Mouse (Mus musculus) thymus, postnatal 25 days (tissue): Measurements from ENCODE around the gene Brd1.
"Not testable (repeated sequence)": the region's sequence is repeated elsewhere in the genome, so short reads cannot be mapped to it uniquely, and the experiment has no call there.

ENCODE experiments used
- DNase-seq: peaks from one replicate; pipeline ENCODE4 v3.0.0; 2022

Brd1 gene

DNA sequence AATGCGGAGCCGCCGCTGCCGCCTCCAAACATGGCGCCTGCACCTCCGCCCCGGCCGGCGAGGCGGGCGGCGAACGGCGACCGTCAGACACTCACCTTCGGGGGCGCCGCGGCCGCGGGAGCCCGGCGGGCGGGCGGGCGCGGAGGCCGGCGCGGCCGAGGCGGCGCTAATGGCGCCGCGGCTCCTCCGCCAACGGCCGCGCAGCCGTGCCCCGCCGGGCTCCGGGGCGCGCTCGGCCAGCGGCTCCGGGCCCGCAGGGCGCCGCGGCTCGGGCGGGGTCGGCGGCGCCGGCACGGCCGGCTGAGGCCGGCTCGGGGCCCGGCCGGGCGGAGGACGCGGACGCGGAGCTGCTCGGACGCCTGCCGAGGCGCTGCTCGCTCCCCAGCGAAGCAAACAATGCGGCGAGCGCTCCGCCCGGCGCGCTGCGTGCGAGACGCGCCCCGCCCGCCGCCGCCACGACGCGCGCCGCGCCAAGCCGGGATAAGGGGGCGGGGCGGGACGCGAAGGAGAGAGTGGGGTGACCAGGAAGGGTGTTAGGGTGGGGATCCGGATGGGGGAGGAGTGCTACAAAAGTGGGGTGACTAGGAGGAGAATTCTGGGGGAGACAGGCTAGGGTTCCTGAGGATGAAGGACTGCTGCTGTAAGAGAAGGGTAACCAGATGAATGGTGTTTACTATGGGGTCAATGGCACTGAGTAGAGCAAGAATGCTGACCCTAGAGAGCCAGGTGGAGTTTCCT, at the start of gene Brd1:
Gene Brd1, minus strand, starts transcription at position 400 of the 738 bp plus-strand sequence.
- peak; percentile 88 for DNase-seq

DNA sequence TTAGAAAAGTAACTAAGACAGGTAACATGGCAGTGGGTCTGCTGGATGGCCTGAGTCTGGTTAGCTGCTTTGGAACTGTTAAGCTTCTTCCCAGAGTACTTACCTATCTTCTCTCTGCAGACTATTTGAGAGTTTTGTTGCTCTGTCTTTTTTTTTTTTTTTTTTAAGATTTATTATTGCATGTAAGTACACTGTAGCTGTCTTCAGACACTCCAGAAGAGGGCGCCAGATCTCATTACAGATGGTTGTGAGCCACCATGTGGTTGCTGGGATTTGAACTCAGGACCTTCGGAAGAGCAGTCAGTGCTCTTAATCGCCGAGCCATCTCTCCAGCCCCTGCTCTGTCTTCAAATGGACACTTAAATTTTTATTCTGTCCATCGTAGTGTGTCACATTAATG, 40.6 kb upstream of the Brd1 start:
- not testable (repeated sequence) for DNase-seq

DNA sequence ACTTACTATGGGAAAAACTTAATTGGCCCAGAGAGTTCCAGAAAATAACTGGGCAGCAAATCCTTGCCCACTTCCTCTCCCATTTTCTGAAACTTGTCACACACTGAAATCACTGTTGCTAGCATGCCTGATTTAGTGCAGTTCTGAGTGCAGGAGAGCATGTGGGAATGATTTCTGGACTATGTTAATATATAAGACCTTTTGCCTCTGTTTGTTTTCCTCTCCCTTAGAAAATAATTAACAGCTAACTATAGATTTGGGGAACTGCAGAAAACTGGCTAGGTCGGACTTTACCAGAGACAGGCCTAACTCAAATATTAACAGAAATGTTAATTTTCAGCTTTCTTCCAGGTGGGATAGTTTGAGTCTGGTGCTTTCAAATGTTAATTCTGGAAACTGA, 34.5 kb upstream of the Brd1 start:
- DNase-seq = no peak

DNA sequence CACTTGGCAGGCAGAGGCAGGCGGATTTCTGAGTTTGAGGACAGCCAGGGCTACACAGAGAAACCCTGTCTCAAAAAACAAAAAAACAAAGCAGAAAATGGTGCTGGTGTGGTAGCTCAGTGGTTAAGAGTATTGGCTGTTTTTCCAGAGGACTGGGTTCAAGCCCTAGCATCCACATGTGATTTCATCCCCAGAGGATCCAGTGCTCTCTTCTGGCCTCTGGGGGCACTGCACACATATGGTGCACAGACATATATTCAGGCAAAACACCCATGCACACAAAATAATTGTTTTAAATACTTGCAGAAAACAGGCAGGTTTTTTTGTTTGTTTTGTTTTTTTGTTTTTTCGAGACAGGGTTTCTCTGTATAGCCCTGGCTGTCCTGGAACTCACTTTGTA, 32.1 kb upstream of the Brd1 start:
- DNase-seq = peak; percentile 19

DNA sequence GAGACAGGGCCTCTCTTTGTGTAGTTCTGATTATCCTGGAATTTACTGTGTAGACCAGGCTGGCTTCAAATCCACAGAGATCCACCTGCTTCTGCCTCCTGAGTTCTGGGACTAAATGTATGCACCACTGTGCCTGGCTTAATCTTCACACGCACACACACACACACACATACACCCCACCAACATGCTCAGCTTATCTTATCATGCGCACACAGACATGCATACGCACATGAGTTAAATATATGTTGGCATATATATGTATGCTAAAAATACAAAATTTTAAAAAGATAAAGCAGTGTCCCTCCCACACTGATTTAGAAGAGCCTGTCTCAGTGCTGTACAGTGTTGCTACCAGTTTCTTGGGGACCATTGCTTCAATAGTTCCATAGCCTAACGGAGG, 27.5 kb upstream of the Brd1 start:
- DNase-seq = no peak

DNA sequence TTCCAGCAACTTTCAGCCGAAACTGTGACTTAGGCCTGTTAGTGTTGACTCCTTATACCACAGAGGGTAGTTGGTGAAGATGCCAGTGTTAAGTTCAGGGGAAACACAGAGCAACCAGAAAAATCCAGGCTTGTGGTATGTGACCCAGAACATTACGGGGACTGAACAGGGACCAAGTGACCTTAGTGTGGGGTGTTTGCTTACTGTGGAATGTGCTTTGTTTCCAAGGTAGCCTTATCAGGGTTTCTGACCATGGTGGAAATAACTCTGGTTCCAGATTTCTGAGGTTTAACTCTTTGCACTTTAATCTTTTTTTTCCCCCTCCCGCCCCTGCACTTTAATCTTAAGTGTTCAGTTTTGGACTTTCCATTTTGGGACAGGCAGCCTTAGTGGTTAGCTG, 24.0 kb upstream of the Brd1 start:
- no peak for DNase-seq

DNA sequence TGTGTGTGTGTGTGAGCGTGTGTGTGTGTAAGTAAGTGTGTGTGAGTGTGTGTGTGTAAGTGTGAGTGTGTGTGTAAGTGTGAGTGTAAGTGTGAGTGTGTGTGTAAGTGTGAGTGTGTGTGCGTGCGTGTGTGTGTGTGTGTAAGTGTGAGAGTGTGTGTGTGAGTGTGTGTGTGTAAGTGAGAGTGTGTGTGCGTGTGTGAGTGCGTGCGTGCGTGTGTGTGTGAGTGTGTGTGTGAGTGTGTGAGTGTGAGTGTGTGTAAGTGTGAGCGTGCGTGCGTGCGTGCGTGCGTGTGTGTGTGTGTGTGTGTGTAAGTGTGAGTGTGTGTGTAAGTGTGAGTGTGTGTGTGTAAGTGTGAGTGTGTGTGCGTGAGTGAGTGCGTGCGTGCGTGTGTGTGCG, 21.7 kb upstream of the Brd1 start:
- DNase-seq = no peak

DNA sequence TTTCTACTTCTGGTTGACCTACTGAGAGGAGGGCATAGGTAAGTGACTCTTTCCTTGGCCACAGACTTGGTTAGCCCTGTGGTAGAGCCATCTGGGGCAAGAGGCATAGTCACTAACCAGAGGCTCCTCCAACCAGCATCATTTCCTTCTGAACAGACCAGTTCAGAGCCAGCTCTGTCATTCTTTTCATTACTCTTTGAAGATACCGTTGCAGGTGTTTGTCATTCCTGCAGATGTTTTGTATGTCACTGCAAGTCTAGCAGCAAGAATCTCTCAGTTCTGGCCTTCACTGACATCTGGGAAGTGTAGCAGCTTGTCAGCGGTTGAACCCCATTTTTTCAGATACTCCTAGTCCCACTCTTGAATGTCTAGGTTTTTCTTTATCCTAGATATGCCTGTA, 20.9 kb upstream of the Brd1 start:
- DNase-seq = peak; percentile 51

DNA sequence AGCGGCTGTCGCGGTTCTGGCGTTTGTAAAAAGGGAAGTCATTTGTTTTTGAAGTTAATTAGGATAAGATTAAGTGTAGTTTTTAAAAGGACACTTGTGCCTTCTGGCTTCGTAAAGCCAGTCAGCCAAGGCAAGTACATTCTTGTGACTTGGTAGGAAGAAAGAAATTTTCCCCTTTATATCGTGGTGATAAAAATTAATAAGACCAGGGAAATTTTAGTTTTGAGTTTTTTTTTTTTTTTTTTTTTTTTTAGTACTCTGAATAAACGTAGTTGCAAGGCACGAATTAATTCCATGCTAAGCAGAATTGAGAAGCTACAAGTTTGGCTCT, 18.3 kb upstream of the Brd1 start:
- DNase-seq = no peak

DNA sequence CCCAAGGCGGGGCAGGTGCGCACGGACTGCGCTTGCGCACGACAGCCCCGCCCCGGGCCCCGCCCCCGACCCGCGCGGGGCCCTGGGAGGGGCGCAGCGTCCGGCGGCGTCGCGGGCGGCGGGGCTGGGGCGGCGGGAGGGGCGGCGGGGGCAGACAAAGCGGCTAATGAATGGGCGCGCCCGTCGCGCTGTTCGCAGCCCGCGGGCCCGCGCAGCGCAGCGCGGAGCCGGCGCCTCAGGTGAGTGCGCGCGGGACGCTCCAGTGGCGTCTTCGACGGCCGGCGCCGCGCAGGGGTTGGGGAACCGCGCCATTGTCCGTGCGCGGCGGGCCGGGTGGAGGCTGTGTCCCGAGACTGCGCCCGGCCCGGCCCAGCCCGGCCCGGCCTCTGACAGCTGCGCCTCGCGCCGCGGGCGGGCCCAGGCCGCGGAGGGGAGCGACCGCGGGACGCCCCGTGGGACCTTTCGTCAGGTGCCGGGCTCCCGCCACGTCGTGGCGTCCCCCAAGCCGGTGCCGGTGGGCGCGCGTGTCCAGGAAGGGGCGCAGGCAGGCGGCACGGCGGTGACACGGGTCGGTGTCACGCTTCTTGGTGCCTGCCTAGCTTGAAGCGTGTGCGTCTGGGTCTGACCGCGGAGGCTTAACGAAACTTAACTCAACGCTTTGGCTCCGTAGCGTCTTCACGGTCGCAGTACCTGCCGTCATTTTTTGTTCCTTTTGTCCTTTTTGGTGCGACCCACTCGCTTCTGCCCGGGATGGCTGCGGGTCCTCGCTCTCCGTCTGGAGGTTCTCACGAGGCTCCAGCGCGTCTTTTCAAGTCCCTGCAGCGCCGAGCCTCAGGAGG, 17.8 kb upstream of the Brd1 start, which contains the start of gene Zbed4:
Gene Zbed4, plus strand, starts transcription at position 97 of the 839 bp plus-strand sequence.
- peak; percentile 69 for DNase-seq

DNA sequence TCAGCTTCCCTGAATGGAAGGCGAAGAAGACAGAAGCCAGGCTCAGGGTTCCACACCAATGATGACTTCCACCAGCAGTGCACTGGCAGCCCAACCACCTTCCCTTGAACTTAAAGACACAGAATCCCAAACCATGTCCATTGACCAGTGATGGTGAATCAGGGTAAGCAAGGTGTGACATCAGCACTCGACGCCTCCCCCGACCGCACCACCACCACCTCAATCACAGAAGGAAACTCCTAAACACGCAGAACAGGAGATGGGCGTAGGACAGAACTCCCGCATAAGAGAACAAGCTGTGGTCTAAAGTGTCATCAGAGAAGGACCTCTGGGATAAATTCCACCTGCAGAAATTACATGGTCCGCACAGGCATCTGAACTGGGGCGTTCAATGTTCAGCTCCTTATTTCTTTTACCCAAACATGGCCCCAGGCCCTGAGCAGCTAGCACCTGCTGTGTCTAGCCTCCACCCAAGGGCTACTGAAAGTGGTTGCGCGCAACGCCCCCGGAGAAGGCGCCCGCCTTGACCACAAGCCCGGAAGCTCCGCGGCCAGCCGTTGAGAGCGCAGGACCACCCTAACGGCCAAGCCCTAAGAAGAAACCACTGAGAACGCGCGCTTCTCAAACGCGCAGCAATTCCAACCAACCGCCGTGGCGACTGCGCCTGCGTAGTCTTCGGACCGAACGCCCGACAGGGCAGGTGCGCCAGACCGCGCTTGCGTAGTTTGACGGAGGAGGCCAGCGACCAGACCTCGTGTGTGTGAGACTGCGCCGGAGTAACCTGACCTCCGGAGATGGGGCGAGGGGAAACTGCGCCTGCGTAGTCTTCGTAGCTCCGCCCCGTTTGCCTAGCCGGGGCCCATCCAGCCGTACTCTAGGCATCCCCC, 16.9 kb upstream of the Brd1 start:
- DNase-seq = peak; percentile 99

DNA sequence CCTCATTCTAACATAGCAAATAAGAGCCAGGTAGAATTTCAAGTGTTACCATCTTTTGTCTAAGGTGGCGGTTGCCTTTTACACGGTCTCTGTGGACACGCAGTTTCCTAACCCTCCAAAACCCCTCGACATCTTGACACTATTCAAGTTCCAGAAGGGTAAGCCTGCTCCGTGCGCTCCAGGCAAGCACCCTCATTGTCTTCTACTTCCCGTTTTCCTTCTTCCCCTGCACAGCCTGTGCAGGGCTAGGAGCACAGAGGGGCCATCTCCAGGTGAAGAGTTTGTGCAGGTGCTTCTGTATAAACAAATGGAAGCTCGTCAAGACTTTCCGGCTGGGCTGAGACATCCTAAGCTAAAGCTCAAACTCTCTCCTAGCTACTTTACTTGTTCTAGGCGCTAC, 16.0 kb upstream of the Brd1 start:
- DNase-seq = no peak

DNA sequence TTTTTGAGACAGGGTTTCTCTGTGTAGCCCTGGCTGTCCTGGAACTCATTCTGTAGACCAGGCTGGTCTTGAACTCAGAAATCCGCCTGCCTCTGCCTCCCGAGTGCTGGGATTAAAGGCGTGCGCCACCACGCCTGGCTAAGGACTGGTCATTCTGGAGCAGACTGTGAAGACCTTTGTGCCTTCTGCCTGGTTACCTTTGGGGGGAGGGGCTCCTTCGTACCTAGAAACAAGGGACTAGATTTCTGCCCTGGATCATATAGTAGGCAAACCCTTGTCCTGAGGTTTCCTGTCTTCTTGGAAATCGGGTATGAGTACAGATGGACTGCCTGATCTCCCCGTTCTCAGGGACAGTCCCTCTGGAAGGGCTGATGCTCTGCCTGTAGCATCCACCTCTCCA, 15.6 kb upstream of the Brd1 start:
- DNase-seq = not testable (repeated sequence)

DNA sequence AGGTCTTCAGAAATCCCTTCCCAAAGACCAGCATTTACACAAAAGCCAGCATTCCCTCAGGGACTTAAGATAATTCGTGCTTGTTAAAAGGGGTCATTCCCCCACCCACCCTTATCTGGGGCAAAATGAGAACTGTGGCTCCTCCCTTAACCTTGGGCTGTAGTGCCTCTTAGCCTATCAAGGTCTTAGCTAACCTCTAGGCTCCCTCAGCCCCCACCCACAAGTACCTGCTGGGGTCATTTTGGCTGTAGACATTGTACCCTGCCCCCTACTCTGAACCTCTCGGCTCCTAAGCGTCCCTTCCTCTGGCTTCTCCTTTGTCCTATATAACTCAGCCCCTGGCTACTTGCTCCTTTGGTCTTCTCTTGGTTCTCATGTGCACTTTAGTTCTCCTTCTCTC, 11.9 kb upstream of the Brd1 start:
- DNase-seq = no peak

DNA sequence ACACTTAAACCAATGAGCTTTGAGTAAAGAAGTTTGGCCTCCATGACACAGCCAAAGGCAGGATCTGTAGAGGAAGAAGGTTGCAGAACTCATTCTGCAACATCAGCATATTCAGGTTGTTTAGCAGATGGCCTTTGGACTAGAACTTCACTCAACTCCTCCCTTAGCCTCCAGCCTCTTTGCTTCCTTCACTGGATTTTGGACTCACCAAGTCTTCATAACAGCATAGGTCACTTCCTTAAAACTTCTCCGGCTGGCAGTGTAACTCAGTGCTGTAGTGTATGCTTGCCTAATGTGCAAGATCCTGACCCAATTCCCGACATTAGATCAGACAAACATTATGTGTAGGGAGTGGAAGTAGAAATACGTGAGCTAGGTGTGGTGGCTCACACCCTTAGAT, 11.3 kb upstream of the Brd1 start:
- no peak for DNase-seq

DNA sequence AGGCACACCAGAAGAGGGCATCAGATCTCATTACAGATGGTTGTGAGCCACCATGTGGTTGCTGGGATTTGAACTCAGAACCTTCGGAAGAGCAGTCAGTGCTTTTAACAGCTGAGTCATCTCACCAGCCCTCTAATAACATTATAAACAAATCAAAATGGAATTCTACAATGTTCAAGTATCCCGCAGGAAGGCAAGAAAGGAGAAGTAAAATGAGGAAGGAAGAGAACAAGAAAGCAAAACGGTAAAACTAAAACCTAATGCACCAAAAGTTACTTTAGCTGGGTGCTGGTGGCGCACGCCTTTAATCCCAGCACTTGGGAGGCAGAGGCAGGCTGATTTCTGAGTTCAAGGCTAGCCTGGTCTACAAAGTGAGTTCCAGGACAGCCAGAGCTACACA, 9.3 kb upstream of the Brd1 start:
- DNase-seq = not testable (repeated sequence)

DNA sequence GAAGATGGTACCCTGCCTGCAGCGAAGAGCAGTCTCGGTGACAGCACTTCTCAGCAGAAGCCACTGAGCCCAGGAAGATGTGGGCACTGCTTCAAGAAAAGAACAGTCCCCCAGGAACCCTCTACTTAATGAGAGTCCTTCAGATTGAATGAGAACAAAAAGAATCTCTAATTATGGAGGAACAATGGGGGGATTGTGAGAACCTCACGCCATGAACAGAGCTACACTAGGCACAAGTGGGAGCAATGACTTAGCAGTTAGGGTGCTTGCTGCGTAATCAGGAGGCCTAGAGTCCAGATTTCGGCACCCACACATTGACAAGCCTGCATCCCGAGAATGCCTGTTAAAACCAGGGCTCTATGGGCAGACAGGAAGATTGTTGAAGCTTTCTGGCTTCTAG, 7.3 kb upstream of the Brd1 start:
- DNase-seq = no peak

DNA sequence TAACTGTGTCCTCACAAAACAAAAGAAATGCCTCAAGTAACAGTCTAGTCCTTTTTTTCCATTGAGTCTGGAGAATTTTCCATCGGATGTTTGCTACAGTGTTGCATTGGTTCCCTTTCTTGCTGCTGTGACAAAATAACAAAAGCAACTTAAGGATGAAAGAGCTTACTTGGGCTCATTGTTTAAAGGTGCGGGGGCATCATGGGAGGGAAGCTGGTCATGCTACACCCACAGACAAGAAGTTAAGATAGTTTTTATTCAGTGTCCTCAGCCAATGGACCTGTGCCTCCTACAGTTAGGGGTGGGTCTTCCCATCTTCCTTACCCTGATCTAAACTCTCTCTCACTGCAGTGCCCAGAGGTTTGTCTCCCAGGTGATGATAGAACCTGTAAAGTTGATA, 4.4 kb upstream of the Brd1 start:
- DNase-seq = no peak

DNA sequence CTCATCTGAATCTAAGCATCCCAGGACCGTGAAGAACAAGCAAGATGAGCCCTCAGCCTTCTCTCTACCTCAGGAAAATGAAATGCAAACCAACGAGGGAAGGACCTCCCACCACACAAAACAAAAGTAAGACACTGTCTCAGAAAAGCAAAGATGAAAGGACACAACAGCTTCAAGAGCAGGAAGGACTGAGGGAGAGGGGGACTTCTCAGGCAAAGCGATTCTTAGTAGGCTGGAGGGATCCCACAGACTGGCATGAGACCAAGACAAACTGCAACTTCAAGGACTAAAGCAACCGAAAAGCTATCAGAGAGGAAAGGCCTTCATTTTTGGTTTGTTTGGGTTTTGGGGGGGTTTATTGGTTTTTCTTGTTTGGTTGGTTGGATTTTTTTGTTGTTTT, 2.1 kb upstream of the Brd1 start:
- DNase-seq = no peak

DNA sequence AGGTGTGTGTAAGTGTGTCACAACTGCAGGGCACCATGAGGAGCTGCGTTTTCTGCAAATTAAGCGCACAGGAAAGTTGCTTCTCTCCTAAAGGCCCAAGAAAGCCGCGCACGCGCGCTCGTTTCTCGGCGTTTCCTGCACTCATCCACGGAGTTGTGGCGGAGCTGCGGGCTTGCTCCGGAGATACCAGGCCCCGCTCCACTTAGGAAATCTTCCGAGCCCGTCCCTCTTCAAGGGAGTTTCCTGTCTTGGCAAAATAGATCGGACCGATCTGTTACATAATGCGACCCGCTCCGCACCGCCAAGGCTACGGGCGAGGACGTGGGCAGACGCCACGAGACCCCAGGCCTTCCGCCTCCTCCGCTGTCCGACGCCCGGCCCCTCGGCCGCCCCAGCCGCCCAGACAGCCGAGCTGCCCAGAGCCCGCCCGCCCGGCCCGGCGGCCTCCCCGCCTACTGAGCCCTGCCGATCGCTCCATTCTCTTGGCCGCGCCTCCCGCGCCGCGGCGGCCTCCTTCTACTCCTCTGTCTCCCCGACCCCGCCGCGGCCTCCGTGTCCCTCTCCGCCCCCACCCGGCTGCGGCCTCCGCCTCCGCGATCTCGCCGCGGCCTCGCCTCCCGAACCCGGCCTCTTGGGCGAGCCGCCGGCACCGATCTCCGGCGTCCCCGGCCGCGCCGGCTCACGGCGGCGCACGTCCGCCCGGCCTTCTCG, 837 bp downstream of the Brd1 start:
- peak; percentile 81 for DNase-seq

DNA sequence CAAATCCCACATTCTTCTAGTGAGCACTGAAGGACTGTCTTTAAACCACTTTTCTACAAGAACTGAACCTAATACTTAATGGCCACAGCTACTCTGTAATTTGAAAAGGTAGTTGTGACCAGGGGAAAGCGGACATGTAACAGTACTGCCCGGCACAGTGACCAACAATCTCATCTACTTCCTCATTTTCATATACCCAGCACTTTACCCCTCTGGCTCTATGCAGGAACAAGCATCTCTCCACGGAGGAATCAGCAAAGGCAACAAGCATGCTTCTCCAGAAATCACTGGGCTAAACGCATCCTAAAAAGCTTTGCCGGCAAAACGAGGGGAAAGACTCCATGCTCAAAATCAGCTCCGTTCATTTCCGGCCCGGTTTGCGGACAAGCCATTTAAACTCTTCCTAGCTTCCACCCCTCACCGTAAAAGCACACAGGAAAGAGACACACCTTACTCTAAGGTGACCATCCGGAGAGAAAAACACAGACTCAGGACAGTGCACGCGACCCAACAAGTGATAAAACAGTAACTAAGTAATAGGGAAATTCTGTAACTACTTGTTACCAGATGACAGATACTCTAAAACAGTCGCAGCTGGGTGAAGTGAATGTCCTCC, 1.5 kb downstream of the Brd1 start:
- no peak for DNase-seq

DNA sequence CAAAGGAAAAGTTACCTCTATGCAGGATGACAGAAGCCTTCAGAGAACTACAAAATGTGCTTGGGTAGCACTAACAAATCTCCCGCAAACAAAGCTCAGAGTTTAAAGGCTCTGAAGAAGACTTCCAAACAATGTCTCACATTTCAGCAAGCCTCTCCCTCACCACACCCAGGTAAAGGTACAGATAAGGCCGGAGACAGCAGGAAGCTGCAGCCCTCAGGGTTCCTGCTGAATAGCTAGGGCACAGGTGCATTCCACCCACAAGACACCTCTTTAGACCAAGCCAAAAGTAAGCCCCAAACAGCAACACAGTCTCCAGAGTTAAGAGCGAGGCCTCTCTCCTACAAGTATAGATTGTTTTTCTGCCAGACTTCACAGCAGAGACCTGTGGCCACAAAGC, 3.3 kb downstream of the Brd1 start:
- no peak for DNase-seq
